Mouse (Mus musculus): Measurements from ENCODE around the gene Pgap2. TPM values are rescaled to one million over a fixed set of nuclear protein-coding genes. Genes with fewer than 3 reads are reported as not detected.

The Pgap2 gene
- polyA plus RNA-seq, 1 experiment, result 35.2 TPM

- Histone ChIP-seq H3K4me1 (ENCODE audit: control insufficient read depth, insufficient read depth, low read length) (no peaks in the 10 kb centered on the region; the same call in 1 of the 2 replicates), H3K27me3 (ENCODE audit: control insufficient read depth, insufficient read depth, low read length) (no peaks in the 10 kb centered on the region), H3K4me3 (replicated peaks; ENCODE audit: insufficient read depth, low read depth, low read length) (no peak overlapping the region), H3K27ac (ENCODE audit: insufficient read depth, low read length) (no peak overlapping the region)
- WGBS, result 89% methylated on average over 2 of the region's 2 CpGs
- no peak for DNase-seq
- TF ChIP-seq POLR2A (IDR thresholded peaks at IDR 0.05; ENCODE audit: borderline replicate concordance, insufficient read depth, low read length) (no peak), CTCF (IDR thresholded peaks at IDR 0.05; ENCODE audit: borderline replicate concordance, insufficient read depth, low read depth, low read length) (no peak)
Measured at GRCm38 (mm10) chr7:102243870-102244269, 33.9 kb downstream of the Pgap2 start.

- 83% methylated on average over 3 of the region's 3 CpGs for WGBS
- peak overlapping the region; percentile 32; the same call in 1 of the 2 replicates for H3K27ac ChIP-seq (ENCODE audit: insufficient read depth, low read length)
Measured at GRCm38 (mm10) chr7:102244782-102245535, 35.0 kb downstream of the Pgap2 start.

GRCm38 (mm10) chr7:102245775-102246174 is 35.8 kb downstream of the Pgap2 start:
- Histone ChIP-seq H3K27ac (ENCODE audit: insufficient read depth, low read length) (peak overlapping the region; percentile 52; the same call in 1 of the 2 replicates), H3K27me3 (ENCODE audit: control insufficient read depth, insufficient read depth, low read length) (no peaks in the 10 kb centered on the region), H3K4me3 (replicated peaks; ENCODE audit: insufficient read depth, low read depth, low read length) (no peak overlapping the region), H3K4me1 (ENCODE audit: control insufficient read depth, insufficient read depth, low read length) (no peaks in the 10 kb centered on the region; the same call in 1 of the 2 replicates)
- DNase-seq, result peak in 1 of 2 experiments; percentile 42
- no peak for TF ChIP-seq POLR2A (IDR thresholded peaks at IDR 0.05; ENCODE audit: borderline replicate concordance, insufficient read depth, low read length)
- TF ChIP-seq CTCF (IDR thresholded peaks at IDR 0.05; ENCODE audit: borderline replicate concordance, insufficient read depth, low read depth, low read length), result no peak
- 18% methylated on average over 1 of the region's 1 CpGs for WGBS

More at GRCm38 (mm10) chr7:102244782-102245535, 35.0 kb downstream of the Pgap2 start:
- TF ChIP-seq POLR2A (IDR thresholded peaks at IDR 0.05; ENCODE audit: borderline replicate concordance, insufficient read depth, low read length) (no peak), CTCF (IDR thresholded peaks at IDR 0.05; ENCODE audit: borderline replicate concordance, insufficient read depth, low read depth, low read length) (no peak)
- Histone ChIP-seq H3K4me3 (replicated peaks; ENCODE audit: insufficient read depth, low read depth, low read length) (no peak overlapping the region), H3K4me1 (ENCODE audit: control insufficient read depth, insufficient read depth, low read length) (no peaks in the 10 kb centered on the region; the same call in 1 of the 2 replicates), H3K27me3 (ENCODE audit: control insufficient read depth, insufficient read depth, low read length) (no peaks in the 10 kb centered on the region)
- no peak for DNase-seq

- WGBS, result 72% methylated on average over 6 of the region's 6 CpGs
- peak overlapping the region; percentile 52; the same call in 1 of the 2 replicates for H3K27ac ChIP-seq (ENCODE audit: insufficient read depth, low read length)
Measured at GRCm38 (mm10) chr7:102246265-102246664, 36.3 kb downstream of the Pgap2 start.

GRCm38 (mm10) chr7:102246956-102247797 is 37.2 kb downstream of the Pgap2 start:
- H3K4me3 ChIP-seq (replicated peaks; ENCODE audit: insufficient read depth, low read depth, low read length), result no peak overlapping the region

More at GRCm38 (mm10) chr7:102246265-102246664, 36.3 kb downstream of the Pgap2 start:
- no peak for DNase-seq
- H3K4me1 ChIP-seq (ENCODE audit: control insufficient read depth, insufficient read depth, low read length), result no peaks in the 10 kb centered on the region; the same call in 1 of the 2 replicates
- no peak for TF ChIP-seq CTCF (IDR thresholded peaks at IDR 0.05; ENCODE audit: borderline replicate concordance, insufficient read depth, low read depth, low read length)
- no peak for TF ChIP-seq POLR2A (IDR thresholded peaks at IDR 0.05; ENCODE audit: borderline replicate concordance, insufficient read depth, low read length)
- no peak overlapping the region for H3K4me3 ChIP-seq (replicated peaks; ENCODE audit: insufficient read depth, low read depth, low read length)
- H3K27me3 ChIP-seq (ENCODE audit: control insufficient read depth, insufficient read depth, low read length), result no peaks in the 10 kb centered on the region

GRCm38 (mm10) chr7:102248691-102249404 is 38.8 kb downstream of the Pgap2 start:
- DNase-seq, result no peak
- Histone ChIP-seq H3K4me3 (replicated peaks; ENCODE audit: insufficient read depth, low read depth, low read length) (peak overlapping the region; percentile 62), H3K27ac (ENCODE audit: insufficient read depth, low read length) (0 out of 2 replicates have a peak overlapping the region, but pooled peaks have one; percentile 40), H3K27me3 (ENCODE audit: control insufficient read depth, insufficient read depth, low read length) (no peaks in the 10 kb centered on the region), H3K4me1 (ENCODE audit: control insufficient read depth, insufficient read depth, low read length) (no peaks in the 10 kb centered on the region)
- TF ChIP-seq CTCF (IDR thresholded peaks at IDR 0.05; ENCODE audit: borderline replicate concordance, insufficient read depth, low read depth, low read length) (no peak), POLR2A (IDR thresholded peaks at IDR 0.05; ENCODE audit: borderline replicate concordance, insufficient read depth, low read length) (no peak)
- 25% methylated on average over 16 of the region's 16 CpGs for WGBS

More at GRCm38 (mm10) chr7:102246956-102247797, 37.2 kb downstream of the Pgap2 start:
- Histone ChIP-seq H3K4me1 (ENCODE audit: control insufficient read depth, insufficient read depth, low read length) (no peaks in the 10 kb centered on the region), H3K27me3 (ENCODE audit: control insufficient read depth, insufficient read depth, low read length) (no peaks in the 10 kb centered on the region), H3K27ac (ENCODE audit: insufficient read depth, low read length) (peak overlapping the region; percentile 53; the same call in 1 of the 2 replicates)
- WGBS, result 63% methylated on average over 12 of the region's 12 CpGs
- DNase-seq, result no peak
- TF ChIP-seq CTCF (IDR thresholded peaks at IDR 0.05; ENCODE audit: borderline replicate concordance, insufficient read depth, low read depth, low read length) (no peak), POLR2A (IDR thresholded peaks at IDR 0.05; ENCODE audit: borderline replicate concordance, insufficient read depth, low read length) (no peak)

- H3K4me1 ChIP-seq (ENCODE audit: control insufficient read depth, insufficient read depth, low read length), result no peaks in the 10 kb centered on the region
- WGBS, result under 1% methylated on average over 23 of the region's 23 CpGs
- peak overlapping the region; percentile 62 for H3K4me3 ChIP-seq (replicated peaks; ENCODE audit: insufficient read depth, low read depth, low read length)
- no peak for TF ChIP-seq POLR2A (IDR thresholded peaks at IDR 0.05; ENCODE audit: borderline replicate concordance, insufficient read depth, low read length)
- TF ChIP-seq CTCF (IDR thresholded peaks at IDR 0.05; ENCODE audit: borderline replicate concordance, insufficient read depth, low read depth, low read length), result no peak
- no peak overlapping the region; the same call in 1 of the 2 replicates for H3K27ac ChIP-seq (ENCODE audit: insufficient read depth, low read length)
- DNase-seq, result no peak
- H3K27me3 ChIP-seq (ENCODE audit: control insufficient read depth, insufficient read depth, low read length), result no peaks in the 10 kb centered on the region
Measured at GRCm38 (mm10) chr7:102249531-102249895, 39.5 kb downstream of the Pgap2 start.
